21 mouse cellular contexts compared by ENCODE assay signal in genomic region chr10:93500864-93501263, GRCm38 (mm10). TPM values are rescaled to one million over a fixed set of nuclear protein-coding genes. Genes with fewer than 3 reads are reported as not detected.
DNase-seq lines count a peak whose midpoint lies in the region; ATAC-seq and TF ChIP-seq lines count a peak whose summit lies in the region.
"Had no signal": no experiment of that assay in that cellular context is flagged by ENCODE, and none has a peak within 500 bp of the region (broad histone marks: within the 10 kb centered on the region; RNA-seq: fewer than 3 reads in every experiment).

No protein-coding gene starts in this region.

- TF ChIP-seq CTCF in kidney, postnatal 0 days (IDR thresholded peaks at IDR 0.05; ENCODE audit: low read depth), result no peak

- H3K4me1 ChIP-seq in kidney, postnatal 0 days (replicated peaks; ENCODE audit: insufficient read depth, low read length), result no peaks in the 10 kb centered on the region
- H3K4me1 ChIP-seq: neural tube, embryonic 15.5 days had no signal

- no peak overlapping the region for H3K27ac ChIP-seq in kidney, postnatal 0 days
- H3K27ac ChIP-seq: hindbrain, embryonic 14.5 days; neural tube, embryonic 15.5 days had no signal

- WGBS in kidney, postnatal 0 days, result 12% methylated on average over 10 of the region's 10 CpGs

- H3K27me3 ChIP-seq in kidney, postnatal 0 days (ENCODE audit: insufficient read depth, low read length), result no peaks in the 10 kb centered on the region
- H3K27me3 ChIP-seq: neural tube, embryonic 15.5 days had no signal

- H3K36me3 ChIP-seq in kidney, postnatal 0 days (ENCODE audit: insufficient read depth, low read length), result no peaks in the 10 kb centered on the region
- H3K36me3 ChIP-seq: neural tube, embryonic 15.5 days had no signal

- no peaks in the 10 kb centered on the region for H3K9me3 ChIP-seq in kidney, postnatal 0 days (replicated peaks; ENCODE audit: low read length)
- H3K9me3 ChIP-seq: neural tube, embryonic 15.5 days had no signal

- no peak for ATAC-seq in kidney, postnatal 0 days (replicated peaks; ENCODE audit: low FRiP score, low read depth)
- ATAC-seq in common myeloid progenitor, adult 5-6 weeks (replicated peaks; ENCODE audit: low read depth, poor library complexity, severe bottlenecking), result peak; percentile 45; the same call in 1 of the 2 replicates
- ATAC-seq in megakaryocyte progenitor cell, adult 5-6 weeks (replicated peaks; ENCODE audit: poor library complexity), result peak; percentile 63; the same call in 1 of the 2 replicates
- ATAC-seq: liver, postnatal 0 days; midbrain, embryonic 16.5 days had no signal

- H3K4me2 ChIP-seq in kidney, postnatal 0 days (ENCODE audit: low read length), result peak overlapping the region; percentile 21; the same call in 1 of the 2 replicates
- H3K4me2 ChIP-seq: hindbrain, embryonic 14.5 days; neural tube, embryonic 15.5 days had no signal

- H3K4me3 ChIP-seq in kidney, postnatal 0 days (replicated peaks; ENCODE audit: low read depth, low read length), result no peak overlapping the region
- H3K4me3 ChIP-seq: neural tube, embryonic 15.5 days had no signal

- H3K9ac ChIP-seq in kidney, postnatal 0 days (ENCODE audit: low read depth, low read length), result no peak overlapping the region
- H3K9ac ChIP-seq: hindbrain, embryonic 14.5 days; liver, postnatal 0 days; neural tube, embryonic 15.5 days had no signal

- peak; percentile 42 for DNase-seq in kidney, postnatal 0 days (ENCODE audit: low spot score)
- no peak for DNase-seq in kidney, adult 9 months
- DNase-seq in forelimb bud, embryonic 11.5 days (ENCODE audit: low read depth, low spot score), result peak; percentile 38
- no peak for DNase-seq in urinary bladder, postnatal 4 days (ENCODE audit: low spot score in 2 of 2)
- DNase-seq in right cerebral cortex, postnatal 14 days, result no peak
- DNase-seq: adrenal gland, adult 2 months; cerebellum, postnatal 10 days; kidney, postnatal 25 days; layer of hippocampus, postnatal 36 days; left cerebral cortex, postnatal 4 days; liver, postnatal 0 days; lung, postnatal 36 days; right cerebral cortex, adult 18-20 months had no signal

RNA-seq across cellular contexts. Expression of gene Hal, which starts 12.3 kb away (rescaled TPM):
- polyA plus RNA-seq in kidney, postnatal 0 days (2015; fragmentation: Nextera tagmentation; extraction: Ambion mirVana), result not detected in 2 replicates
- 0.29 and 1.1 TPM in 2 replicates for total RNA-seq in common myeloid progenitor, adult 5-6 weeks (2017)
- 0.42 and 0.71 TPM in 2 replicates for total RNA-seq in megakaryocyte progenitor cell, adult 5-6 weeks (2015)
- 1.1 TPM in 2 replicates for total RNA-seq in megakaryocyte progenitor cell, adult 5-6 weeks (2017)
- polyA plus RNA-seq: heart, embryonic 14.5 days; hindbrain, embryonic 14.5 days; midbrain, embryonic 16.5 days had no signal

RNA-seq across cellular contexts. Expression of gene Amdhd1, which starts 39.0 kb away (rescaled TPM):
- 2.8 and 3.5 TPM in 2 replicates for polyA plus RNA-seq in kidney, postnatal 0 days (2015; fragmentation: Nextera tagmentation; extraction: Ambion mirVana)
- total RNA-seq in common myeloid progenitor, adult 5-6 weeks (2017), result not detected in 2 replicates
- 0.17 and 0.68 TPM in 2 replicates for total RNA-seq in megakaryocyte progenitor cell, adult 5-6 weeks (2015)
- 0.07 and 0.08 TPM in 2 replicates for total RNA-seq in megakaryocyte progenitor cell, adult 5-6 weeks (2017)
- polyA plus RNA-seq: midbrain, embryonic 16.5 days had no signal

RNA-seq across cellular contexts. Expression of gene Ccdc38, which starts 39.6 kb away (rescaled TPM):
- polyA plus RNA-seq in kidney, postnatal 0 days (2015; fragmentation: Nextera tagmentation; extraction: Ambion mirVana), result 0.26 and 0.29 TPM in 2 replicates
- total RNA-seq in common myeloid progenitor, adult 5-6 weeks (2017), result 0.24 and 0.55 TPM in 2 replicates
- total RNA-seq in megakaryocyte progenitor cell, adult 5-6 weeks (2015), result 0.10 and 0.12 TPM in 2 replicates
- total RNA-seq in megakaryocyte progenitor cell, adult 5-6 weeks (2017), result 0.04 and 0.20 TPM in 2 replicates
- total RNA-seq: adrenal gland, adult 2 months; gastrocnemius, postnatal 4 days; layer of hippocampus, postnatal 36 days; left cerebral cortex, postnatal 4 days had no signal
- polyA plus RNA-seq: adrenal gland, adult 2 months; urinary bladder, adult 2 months had no signal

RNA-seq across cellular contexts. Expression of gene Lta4h, which starts 47.7 kb away (rescaled TPM):
- polyA plus RNA-seq in kidney, postnatal 0 days (2015; fragmentation: Nextera tagmentation; extraction: Ambion mirVana), result 104 and 119 TPM in 2 replicates
- 139 and 195 TPM in 2 replicates for total RNA-seq in common myeloid progenitor, adult 5-6 weeks (2017)
- 1,064 and 1,073 TPM in 2 replicates for total RNA-seq in megakaryocyte progenitor cell, adult 5-6 weeks (2015)
- 756 and 853 TPM in 2 replicates for total RNA-seq in megakaryocyte progenitor cell, adult 5-6 weeks (2017)

Comparison
In these comparisons a context has a peak if more than half of its experiments do, and no peak if none do; other contexts are left out.
1. DNase-seq: peak in kidney, postnatal 0 days (single experiment) and forelimb bud, embryonic 11.5 days (single experiment); none in kidney, adult 9 months (single experiment), urinary bladder, postnatal 4 days (0 of 2) and right cerebral cortex, postnatal 14 days (single experiment).